Mouse (Mus musculus) layer of hippocampus, postnatal 10 days (tissue): ENCODE results near the gene Iqck. TPM values are rescaled to one million over a fixed set of nuclear protein-coding genes. Genes with fewer than 3 reads are reported as not detected.

Source experiments
- DNase-seq, 2 experiments: peaks; one replicate each; pipeline ENCODE4 v3.0.0; 2021; ENCODE audit warnings: low spot score in 2 of 2
- total RNA-seq, 2 experiments: library from RNA; stranded (reverse); gene quantifications; 2 replicates each; pipeline ENCODE4 v1.2.3; 2021

The Iqck gene
- total RNA-seq, 2 experiments from 2014 or later = 3.3 to 4.5 TPM

GRCm38 (mm10) chr7:118985786-118986185 lies 130.2 kb downstream of the Iqck start:
- no peak for DNase-seq

GRCm38 (mm10) chr7:118986369-118986768 lies 130.8 kb downstream of the Iqck start:
- DNase-seq = no peak

- DNase-seq = no peak
Measured at GRCm38 (mm10) chr7:118989275-118989856, 133.8 kb downstream of the Iqck start.

GRCm38 (mm10) chr7:118990282-118990681 lies 134.7 kb downstream of the Iqck start:
- no peak for DNase-seq

- DNase-seq = no peak
Measured at GRCm38 (mm10) chr7:118991341-118991884, 135.9 kb downstream of the Iqck start.

DNA sequence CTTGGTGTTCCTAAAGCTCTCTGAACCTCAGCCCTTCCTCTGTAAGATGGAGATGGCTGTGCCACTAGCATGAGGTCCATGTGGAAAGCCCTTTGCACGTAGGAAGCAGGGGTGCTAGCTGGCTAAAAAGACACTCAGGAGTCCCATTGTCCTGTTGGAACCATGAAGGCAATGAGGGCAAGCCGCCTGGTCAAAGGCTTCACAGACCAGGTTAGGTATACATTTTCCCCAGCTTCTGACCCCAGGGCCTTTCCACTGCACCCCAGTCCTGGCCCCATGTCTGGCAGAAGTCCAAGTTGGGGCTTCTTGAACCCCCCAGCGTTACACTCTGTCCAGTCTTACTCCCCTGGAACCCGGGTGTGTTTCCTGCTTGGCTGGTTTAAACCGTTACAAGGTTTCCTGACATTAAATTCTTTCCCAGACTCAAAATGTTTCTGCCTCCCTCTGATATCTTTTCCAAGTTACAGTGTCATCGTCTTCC lies 136.6 kb downstream of the Iqck start:
- no peak for DNase-seq

- no peak for DNase-seq
Measured at GRCm38 (mm10) chr7:118992623-118993405, 137.3 kb downstream of the Iqck start.

GRCm38 (mm10) chr7:118993597-118994230 lies 138.2 kb downstream of the Iqck start:
- DNase-seq = peak in 1 of 2 experiments; percentile 61

- DNase-seq = peak in 1 of 2 experiments; percentile 49
Measured at GRCm38 (mm10) chr7:118994231-118994842, 138.8 kb downstream of the Iqck start.

- peak; percentile 79 to 89 for DNase-seq
Measured at GRCm38 (mm10) chr7:118995007-118995406, 139.5 kb downstream of the Iqck start, which contains the start of gene Gprc5b. Gene Gprc5b (minus strand): TSS chr7:118995211.

DNA sequence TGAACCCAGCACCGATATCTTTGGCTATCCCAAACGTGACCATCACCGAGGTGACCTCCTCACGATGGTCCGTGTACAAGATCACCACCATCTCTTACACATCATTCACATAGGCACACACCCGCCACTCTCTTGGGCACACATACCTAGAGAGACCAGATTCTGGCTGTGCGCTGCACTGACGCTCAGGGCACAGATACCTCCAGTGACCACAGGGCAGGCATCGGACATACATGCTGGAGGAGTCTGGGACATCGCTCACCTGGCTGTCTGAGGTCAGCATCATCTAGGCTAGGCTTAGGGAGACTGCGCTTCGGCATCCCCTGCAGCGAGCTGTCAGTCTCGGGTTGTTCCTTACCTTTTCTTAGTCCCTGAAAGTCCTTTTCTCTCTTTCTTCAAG lies 140.1 kb downstream of the Iqck start:
- DNase-seq = no peak

GRCm38 (mm10) chr7:118996137-118996837 lies 140.7 kb downstream of the Iqck start:
- DNase-seq = peak; percentile 90 to 91

GRCm38 (mm10) chr7:118999857-119000256 lies 144.3 kb downstream of the Iqck start:
- no peak for DNase-seq

DNA sequence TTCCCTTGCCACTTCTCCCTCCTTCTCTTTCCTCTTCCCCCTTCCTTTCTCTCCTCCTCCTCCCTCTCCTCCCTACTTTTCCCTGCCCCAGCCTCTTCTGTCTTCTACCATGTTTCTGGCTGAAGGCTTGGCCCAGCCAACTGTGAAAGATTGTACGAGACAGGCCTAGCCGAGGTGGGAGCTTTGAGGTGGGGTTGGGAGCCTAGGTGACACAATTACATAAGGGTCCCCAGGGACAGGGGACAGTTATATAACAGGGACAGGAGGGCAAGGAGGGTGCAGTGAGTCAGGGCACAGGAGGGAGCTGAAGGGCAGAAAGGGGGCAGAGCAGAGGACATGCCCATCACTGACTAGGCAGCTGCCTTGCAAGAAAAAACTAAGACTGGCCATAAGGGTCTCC lies 146.4 kb downstream of the Iqck start:
- no peak for DNase-seq

DNA sequence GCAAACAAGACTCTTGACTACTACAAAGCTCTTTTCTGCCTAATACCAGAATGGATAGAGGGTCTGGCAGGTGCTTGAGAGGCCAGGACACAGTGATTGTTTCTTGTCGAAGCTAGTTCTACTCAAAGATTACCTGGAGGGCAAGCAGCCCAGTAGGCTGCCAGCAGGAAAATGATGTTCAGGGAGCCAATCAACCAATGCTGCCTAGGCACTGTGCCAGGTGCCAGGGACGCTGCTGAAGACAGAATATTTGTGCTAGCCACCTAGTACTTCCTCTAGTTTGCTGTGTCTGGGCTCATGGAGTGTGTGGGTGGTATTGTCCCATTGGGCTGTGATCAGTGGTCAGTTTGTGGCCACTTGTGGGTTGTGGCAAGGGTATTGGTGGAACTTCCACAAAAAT lies 146.9 kb downstream of the Iqck start:
- DNase-seq = no peak

- peak; percentile 94 to 95 for DNase-seq
Measured at GRCm38 (mm10) chr7:119010854-119011529, 155.4 kb downstream of the Iqck start.

DNA sequence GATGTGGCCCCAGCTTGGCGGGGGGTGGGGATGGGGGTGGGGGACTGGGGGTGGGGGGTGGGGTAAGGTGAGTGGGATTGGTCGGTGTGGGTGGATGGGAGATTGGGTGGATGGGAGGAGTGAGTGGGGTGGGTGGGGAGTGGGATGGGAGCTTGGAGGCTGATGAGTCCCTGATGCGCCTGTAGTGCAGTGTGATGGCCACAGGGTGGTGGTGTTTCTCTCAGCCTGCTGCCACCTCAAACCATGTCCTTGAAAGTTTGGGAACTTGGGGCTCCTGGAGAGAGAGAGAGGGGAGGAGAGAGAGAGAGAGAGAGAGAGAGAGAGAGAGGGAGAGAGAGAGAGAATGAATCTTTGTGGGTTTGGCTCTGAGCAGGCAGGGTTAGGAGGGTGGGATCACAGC lies 160.2 kb downstream of the Iqck start:
- peak; percentile 67 to 75 for DNase-seq

GRCm38 (mm10) chr7:119019537-119019936 lies 164.0 kb downstream of the Iqck start:
- peak; percentile 64 to 78 for DNase-seq
